Mouse (Mus musculus): ENCODE measurements around the gene Pam16. TPM values are rescaled to one million over a fixed set of nuclear protein-coding genes. Genes with fewer than 3 reads are reported as not detected.

Gene Pam16
- polyA plus RNA-seq, 1 experiment from 2014 or later, result 84.7 TPM

- Histone ChIP-seq H3K4me2 (replicated peaks; ENCODE audit: low read depth, low read length) (no peak overlapping the region), H3K27me3 (ENCODE audit: control insufficient read depth, insufficient read depth, low read length) (no peaks in the 10 kb centered on the region), H3K36me3 (ENCODE audit: control insufficient read depth, insufficient read depth, low read length) (peaks cover 60% of the 10 kb centered on the region), H3K9me3 (ENCODE audit: control insufficient read depth, low read depth, low read length) (no peaks in the 10 kb centered on the region), H3K9ac (replicated peaks; ENCODE audit: low read depth, low read length) (no peak overlapping the region), H3K4me1 (ENCODE audit: control insufficient read depth, insufficient read depth, low read length) (no peaks in the 10 kb centered on the region), H3K4me3 (ENCODE audit: low read depth, low read length) (no peak overlapping the region), H3K27ac (ENCODE audit: low read length) (no peak overlapping the region)
- no peak for ATAC-seq (ENCODE audit: insufficient number of reproducible peaks, insufficient read depth, low FRiP score, low read depth)
- WGBS, result 90% methylated on average over 9 of the region's 9 CpGs
Observed at GRCm38 (mm10) chr16:4613736-4614135, 11.1 kb downstream of the Pam16 start.

GRCm38 (mm10) chr16:4611676-4612075 lies 13.1 kb downstream of the Pam16 start:
- H3K4me2 ChIP-seq (replicated peaks; ENCODE audit: low read depth, low read length), result no peak overlapping the region
- WGBS, result 92% methylated on average over 7 of the region's 7 CpGs
- no peak overlapping the region for H3K27ac ChIP-seq (ENCODE audit: low read length)
- peaks cover 10% of the 10 kb centered on the region for H3K4me1 ChIP-seq (ENCODE audit: control insufficient read depth, insufficient read depth, low read length)
- no peak overlapping the region for H3K9ac ChIP-seq (replicated peaks; ENCODE audit: low read depth, low read length)
- peaks cover 57% of the 10 kb centered on the region for H3K36me3 ChIP-seq (ENCODE audit: control insufficient read depth, insufficient read depth, low read length)
- ATAC-seq (ENCODE audit: insufficient number of reproducible peaks, insufficient read depth, low FRiP score, low read depth), result no peak
- H3K4me3 ChIP-seq (ENCODE audit: low read depth, low read length), result no peak overlapping the region
- H3K27me3 ChIP-seq (ENCODE audit: control insufficient read depth, insufficient read depth, low read length), result no peaks in the 10 kb centered on the region
- no peaks in the 10 kb centered on the region for H3K9me3 ChIP-seq (ENCODE audit: control insufficient read depth, low read depth, low read length)

- Histone ChIP-seq H3K4me1 (ENCODE audit: control insufficient read depth, insufficient read depth, low read length) (peaks cover 15% of the 10 kb centered on the region), H3K9me3 (ENCODE audit: control insufficient read depth, low read depth, low read length) (no peaks in the 10 kb centered on the region), H3K36me3 (ENCODE audit: control insufficient read depth, insufficient read depth, low read length) (peaks cover 57% of the 10 kb centered on the region), H3K9ac (replicated peaks; ENCODE audit: low read depth, low read length) (no peak overlapping the region), H3K27me3 (ENCODE audit: control insufficient read depth, insufficient read depth, low read length) (no peaks in the 10 kb centered on the region), H3K4me2 (replicated peaks; ENCODE audit: low read depth, low read length) (no peak overlapping the region), H3K4me3 (ENCODE audit: low read depth, low read length) (no peak overlapping the region), H3K27ac (ENCODE audit: low read length) (no peak overlapping the region)
- no peak for ATAC-seq (ENCODE audit: insufficient number of reproducible peaks, insufficient read depth, low FRiP score, low read depth)
- WGBS, result 94% methylated on average over 5 of the region's 5 CpGs
Observed at GRCm38 (mm10) chr16:4611193-4611592, 13.6 kb downstream of the Pam16 start.

- Histone ChIP-seq H3K27me3 (ENCODE audit: control insufficient read depth, insufficient read depth, low read length) (no peaks in the 10 kb centered on the region), H3K4me3 (ENCODE audit: low read depth, low read length) (no peak overlapping the region), H3K36me3 (ENCODE audit: control insufficient read depth, insufficient read depth, low read length) (peaks cover 38% of the 10 kb centered on the region), H3K9me3 (ENCODE audit: control insufficient read depth, low read depth, low read length) (no peaks in the 10 kb centered on the region), H3K4me1 (ENCODE audit: control insufficient read depth, insufficient read depth, low read length) (peaks cover 40% of the 10 kb centered on the region), H3K9ac (replicated peaks; ENCODE audit: low read depth, low read length) (no peak overlapping the region), H3K27ac (ENCODE audit: low read length) (no peak overlapping the region), H3K4me2 (replicated peaks; ENCODE audit: low read depth, low read length) (no peak overlapping the region)
- ATAC-seq (ENCODE audit: insufficient number of reproducible peaks, insufficient read depth, low FRiP score, low read depth), result no peak
- WGBS, result 84% methylated on average over 19 of the region's 19 CpGs
Observed at GRCm38 (mm10) chr16:4608532-4609059, 16.2 kb downstream of the Pam16 start.

GRCm38 (mm10) chr16:4607818-4608531 lies 16.8 kb downstream of the Pam16 start:
- Histone ChIP-seq H3K9ac (replicated peaks; ENCODE audit: low read depth, low read length) (no peak overlapping the region), H3K27ac (ENCODE audit: low read length) (no peak overlapping the region), H3K4me3 (ENCODE audit: low read depth, low read length) (no peak overlapping the region), H3K4me2 (replicated peaks; ENCODE audit: low read depth, low read length) (no peak overlapping the region), H3K4me1 (ENCODE audit: control insufficient read depth, insufficient read depth, low read length) (peaks cover 47% of the 10 kb centered on the region), H3K27me3 (ENCODE audit: control insufficient read depth, insufficient read depth, low read length) (no peaks in the 10 kb centered on the region), H3K9me3 (ENCODE audit: control insufficient read depth, low read depth, low read length) (no peaks in the 10 kb centered on the region), H3K36me3 (ENCODE audit: control insufficient read depth, insufficient read depth, low read length) (peaks cover 32% of the 10 kb centered on the region)
- no peak for ATAC-seq (ENCODE audit: insufficient number of reproducible peaks, insufficient read depth, low FRiP score, low read depth)
- 39% methylated on average over 9 of the region's 9 CpGs for WGBS

- H3K27me3 ChIP-seq (ENCODE audit: control insufficient read depth, insufficient read depth, low read length), result no peaks in the 10 kb centered on the region
- WGBS, result 25% methylated on average over 5 of the region's 5 CpGs
- no peaks in the 10 kb centered on the region for H3K9me3 ChIP-seq (ENCODE audit: control insufficient read depth, low read depth, low read length)
- peaks cover 57% of the 10 kb centered on the region for H3K4me1 ChIP-seq (ENCODE audit: control insufficient read depth, insufficient read depth, low read length)
- no peak for ATAC-seq (ENCODE audit: insufficient number of reproducible peaks, insufficient read depth, low FRiP score, low read depth)
- peak overlapping the region; percentile 24; the same call in 1 of the 2 replicates for H3K27ac ChIP-seq (ENCODE audit: low read length)
- H3K4me2 ChIP-seq (replicated peaks; ENCODE audit: low read depth, low read length), result no peak overlapping the region
- no peak overlapping the region for H3K4me3 ChIP-seq (ENCODE audit: low read depth, low read length)
- peaks cover 19% of the 10 kb centered on the region for H3K36me3 ChIP-seq (ENCODE audit: control insufficient read depth, insufficient read depth, low read length)
- H3K9ac ChIP-seq (replicated peaks; ENCODE audit: low read depth, low read length), result no peak overlapping the region
Observed at GRCm38 (mm10) chr16:4606431-4607084, 18.2 kb downstream of the Pam16 start.

GRCm38 (mm10) chr16:4605514-4606131 lies 19.2 kb downstream of the Pam16 start:
- Histone ChIP-seq H3K4me3 (ENCODE audit: low read depth, low read length) (no peak overlapping the region), H3K9ac (replicated peaks; ENCODE audit: low read depth, low read length) (no peak overlapping the region), H3K36me3 (ENCODE audit: control insufficient read depth, insufficient read depth, low read length) (peaks cover 12% of the 10 kb centered on the region; the same call in 1 of the 2 replicates), H3K4me2 (replicated peaks; ENCODE audit: low read depth, low read length) (no peak overlapping the region), H3K9me3 (ENCODE audit: control insufficient read depth, low read depth, low read length) (no peaks in the 10 kb centered on the region), H3K27ac (ENCODE audit: low read length) (peak overlapping the region; percentile 29; the same call in 1 of the 2 replicates), H3K27me3 (ENCODE audit: control insufficient read depth, insufficient read depth, low read length) (no peaks in the 10 kb centered on the region), H3K4me1 (ENCODE audit: control insufficient read depth, insufficient read depth, low read length) (peaks cover 66% of the 10 kb centered on the region)
- WGBS, result 51% methylated on average over 13 of the region's 13 CpGs
- ATAC-seq (ENCODE audit: insufficient number of reproducible peaks, insufficient read depth, low FRiP score, low read depth), result no peak

- Histone ChIP-seq H3K9me3 (ENCODE audit: control insufficient read depth, low read depth, low read length) (no peaks in the 10 kb centered on the region), H3K4me1 (ENCODE audit: control insufficient read depth, insufficient read depth, low read length) (peaks cover 77% of the 10 kb centered on the region), H3K4me3 (ENCODE audit: low read depth, low read length) (no peak overlapping the region), H3K36me3 (ENCODE audit: control insufficient read depth, insufficient read depth, low read length) (peaks cover 7% of the 10 kb centered on the region; the same call in 1 of the 2 replicates), H3K27ac (ENCODE audit: low read length) (peak overlapping the region; percentile 78; the same call in 1 of the 2 replicates), H3K9ac (replicated peaks; ENCODE audit: low read depth, low read length) (no peak overlapping the region), H3K4me2 (replicated peaks; ENCODE audit: low read depth, low read length) (0 out of 2 replicates have a peak overlapping the region, but pooled peaks have one; percentile 7), H3K27me3 (ENCODE audit: control insufficient read depth, insufficient read depth, low read length) (no peaks in the 10 kb centered on the region)
- 59% methylated on average over 11 of the region's 11 CpGs for WGBS
- ATAC-seq (ENCODE audit: insufficient number of reproducible peaks, insufficient read depth, low FRiP score, low read depth), result no peak
Observed at GRCm38 (mm10) chr16:4604293-4604837, 20.4 kb downstream of the Pam16 start.
